Mouse (Mus musculus): ENCODE data around the gene Gnb1.

Gene Gnb1

GRCm38 (mm10) chr4:155485521-155485920 lies 5.6 kb upstream of the Gnb1 start:
- no peak for DNase-seq (ENCODE audit: low spot score in 2 of 2)

- DNase-seq (ENCODE audit: low spot score in 2 of 2), result no peak
Measured at GRCm38 (mm10) chr4:155487746-155488145, 3.4 kb upstream of the Gnb1 start.

GRCm38 (mm10) chr4:155488232-155489025 lies 2.7 kb upstream of the Gnb1 start:
- peak in 1 of 2 experiments; percentile 45 for DNase-seq (ENCODE audit: low spot score in 2 of 2)

GRCm38 (mm10) chr4:155489101-155489970 lies 1.8 kb upstream of the Gnb1 start:
- no peak for DNase-seq (ENCODE audit: low spot score in 2 of 2)

- DNase-seq (ENCODE audit: low spot score in 2 of 2), result no peak
Measured at GRCm38 (mm10) chr4:155490456-155490855, 705 bp upstream of the Gnb1 start.

- DNase-seq (ENCODE audit: low spot score in 2 of 2), result no peak
Measured at GRCm38 (mm10) chr4:155491529-155492130, 469 bp downstream of the Gnb1 start.

- DNase-seq (ENCODE audit: low spot score in 2 of 2), result peak; percentile 38 to 54
Measured at GRCm38 (mm10) chr4:155492131-155492633, 1.0 kb downstream of the Gnb1 start.

GRCm38 (mm10) chr4:155494891-155495290 lies 3.7 kb downstream of the Gnb1 start:
- no peak for DNase-seq (ENCODE audit: low spot score in 2 of 2)

- DNase-seq (ENCODE audit: low spot score in 2 of 2), result no peak
Measured at GRCm38 (mm10) chr4:155497963-155498362, 6.8 kb downstream of the Gnb1 start.

- DNase-seq (ENCODE audit: low spot score in 2 of 2), result no peak
Measured at GRCm38 (mm10) chr4:155501126-155501525, 10.0 kb downstream of the Gnb1 start.

GRCm38 (mm10) chr4:155505067-155505466 lies 13.9 kb downstream of the Gnb1 start:
- DNase-seq (ENCODE audit: low spot score in 2 of 2), result no peak

GRCm38 (mm10) chr4:155505671-155506295 lies 14.6 kb downstream of the Gnb1 start:
- DNase-seq (ENCODE audit: low spot score in 2 of 2), result no peak

GRCm38 (mm10) chr4:155508614-155509013 lies 17.5 kb downstream of the Gnb1 start:
- no peak for DNase-seq (ENCODE audit: low spot score in 2 of 2)

GRCm38 (mm10) chr4:155510981-155511380 lies 19.8 kb downstream of the Gnb1 start:
- DNase-seq (ENCODE audit: low spot score in 2 of 2), result no peak

GRCm38 (mm10) chr4:155514810-155515209 lies 23.6 kb downstream of the Gnb1 start:
- DNase-seq (ENCODE audit: low spot score in 2 of 2), result no peak

- DNase-seq (ENCODE audit: low spot score in 2 of 2), result no peak
Measured at GRCm38 (mm10) chr4:155517948-155518517, 26.9 kb downstream of the Gnb1 start.

- DNase-seq (ENCODE audit: low spot score in 2 of 2), result no peak
Measured at GRCm38 (mm10) chr4:155522327-155522726, 31.2 kb downstream of the Gnb1 start.

GRCm38 (mm10) chr4:155525751-155526150 lies 34.6 kb downstream of the Gnb1 start:
- no peak for DNase-seq (ENCODE audit: low spot score in 2 of 2)

- DNase-seq (ENCODE audit: low spot score in 2 of 2), result no peak
Measured at GRCm38 (mm10) chr4:155529294-155529693, 38.1 kb downstream of the Gnb1 start.

- no peak for DNase-seq (ENCODE audit: low spot score in 2 of 2)
Measured at GRCm38 (mm10) chr4:155549993-155550392, 58.8 kb downstream of the Gnb1 start.

- no peak for DNase-seq (ENCODE audit: low spot score in 2 of 2)
Measured at GRCm38 (mm10) chr4:155550446-155550845, 59.3 kb downstream of the Gnb1 start.
